9 mouse cellular contexts compared by ENCODE assay signal in genomic region chr1:39685841-39686240, GRCm38 (mm10). TPM values are rescaled to one million over a fixed set of nuclear protein-coding genes. Genes with fewer than 3 reads are reported as not detected.
DNase-seq lines count a peak whose midpoint lies in the region; ATAC-seq lines count a peak whose summit lies in the region.
"Had no signal": no experiment of that assay in that cellular context is flagged by ENCODE, and none has a peak within 500 bp of the region (broad histone marks: within the 10 kb centered on the region; RNA-seq: fewer than 3 reads in every experiment).

No protein-coding gene starts in this region.

- no peaks in the 10 kb centered on the region for H3K9me3 ChIP-seq in embryonic facial prominence, embryonic 11.5 days (replicated peaks; ENCODE audit: control insufficient read depth, low read length)
- H3K9me3 ChIP-seq in heart, embryonic 10.5 days = no peaks in the 10 kb centered on the region
- H3K9me3 ChIP-seq in kidney, embryonic 15.5 days (replicated peaks) = no peaks in the 10 kb centered on the region
- no peaks in the 10 kb centered on the region for H3K9me3 ChIP-seq in limb, embryonic 13.5 days
- no peaks in the 10 kb centered on the region for H3K9me3 ChIP-seq in neural tube, embryonic 12.5 days
- H3K9me3 ChIP-seq: embryonic facial prominence, embryonic 13.5 days had no signal

- peak; percentile 80 for DNase-seq in CD4-positive, CD25-positive, alpha-beta regulatory T cell, adult 2 months (ENCODE audit: low read depth, low spot score)
- DNase-seq in adrenal gland, postnatal 25 days = peak; percentile 73
- peak; percentile 87 for DNase-seq in embryonic facial prominence, embryonic 11.5 days (ENCODE audit: low spot score)
- peak; percentile 84 for DNase-seq in heart, embryonic 10.5 days (ENCODE audit: low spot score)
- DNase-seq in testis, postnatal 14 days (ENCODE audit: low spot score) = peak; percentile 53

- WGBS in embryonic facial prominence, embryonic 11.5 days = 0% methylated on average over 1 of the region's 1 CpGs
- 3% methylated on average over 1 of the region's 1 CpGs for WGBS in heart, embryonic 10.5 days
- WGBS in kidney, embryonic 15.5 days = 0% methylated on average over 1 of the region's 1 CpGs
- WGBS in limb, embryonic 13.5 days = 3% methylated on average over 1 of the region's 1 CpGs
- 0% methylated on average over 1 of the region's 1 CpGs for WGBS in neural tube, embryonic 12.5 days

- H3K27me3 ChIP-seq in embryonic facial prominence, embryonic 11.5 days (ENCODE audit: control insufficient read depth, insufficient read depth, low read length) = no peaks in the 10 kb centered on the region
- H3K27me3 ChIP-seq in heart, embryonic 10.5 days (ENCODE audit: insufficient read depth, poor library complexity, severe bottlenecking) = 0 out of 2 replicates have a peak, but pooled peaks cover 5% of the 10 kb centered on the region
- no peaks in the 10 kb centered on the region for H3K27me3 ChIP-seq in kidney, embryonic 15.5 days
- no peaks in the 10 kb centered on the region for H3K27me3 ChIP-seq in limb, embryonic 13.5 days
- H3K27me3 ChIP-seq in neural tube, embryonic 12.5 days (replicated peaks) = no peaks in the 10 kb centered on the region
- H3K27me3 ChIP-seq: embryonic facial prominence, embryonic 13.5 days had no signal

- no peak overlapping the region for H3K27ac ChIP-seq in embryonic facial prominence, embryonic 11.5 days (replicated peaks; ENCODE audit: low read depth, low read length)
- H3K27ac ChIP-seq in heart, embryonic 10.5 days = no peak overlapping the region
- H3K27ac ChIP-seq in kidney, embryonic 15.5 days = no peak overlapping the region
- no peak overlapping the region for H3K27ac ChIP-seq in limb, embryonic 13.5 days
- H3K27ac ChIP-seq in neural tube, embryonic 12.5 days = no peak overlapping the region
- H3K27ac ChIP-seq: embryonic facial prominence, embryonic 13.5 days had no signal

- H3K4me2 ChIP-seq in embryonic facial prominence, embryonic 11.5 days (ENCODE audit: low read depth, low read length) = no peak overlapping the region
- no peak overlapping the region for H3K4me2 ChIP-seq in kidney, embryonic 15.5 days
- H3K4me2 ChIP-seq in limb, embryonic 13.5 days (replicated peaks) = no peak overlapping the region
- no peak overlapping the region for H3K4me2 ChIP-seq in neural tube, embryonic 12.5 days (replicated peaks)
- H3K4me2 ChIP-seq: embryonic facial prominence, embryonic 13.5 days had no signal

- no peaks in the 10 kb centered on the region for H3K36me3 ChIP-seq in embryonic facial prominence, embryonic 11.5 days (replicated peaks; ENCODE audit: control insufficient read depth, insufficient read depth, low read depth, low read length)
- H3K36me3 ChIP-seq in heart, embryonic 10.5 days = no peaks in the 10 kb centered on the region
- no peaks in the 10 kb centered on the region for H3K36me3 ChIP-seq in kidney, embryonic 15.5 days
- no peaks in the 10 kb centered on the region for H3K36me3 ChIP-seq in limb, embryonic 13.5 days
- no peaks in the 10 kb centered on the region for H3K36me3 ChIP-seq in neural tube, embryonic 12.5 days
- H3K36me3 ChIP-seq: embryonic facial prominence, embryonic 13.5 days had no signal

- no peak overlapping the region for H3K9ac ChIP-seq in embryonic facial prominence, embryonic 11.5 days (replicated peaks; ENCODE audit: low read length)
- H3K9ac ChIP-seq in kidney, embryonic 15.5 days = no peak overlapping the region
- no peak overlapping the region for H3K9ac ChIP-seq in limb, embryonic 13.5 days
- H3K9ac ChIP-seq in neural tube, embryonic 12.5 days = no peak overlapping the region
- H3K9ac ChIP-seq: embryonic facial prominence, embryonic 13.5 days had no signal

- no peak overlapping the region for H3K4me3 ChIP-seq in embryonic facial prominence, embryonic 11.5 days (ENCODE audit: low read depth, low read length)
- H3K4me3 ChIP-seq in heart, embryonic 10.5 days = no peak overlapping the region
- no peak overlapping the region for H3K4me3 ChIP-seq in kidney, embryonic 15.5 days (replicated peaks)
- H3K4me3 ChIP-seq in limb, embryonic 13.5 days = no peak overlapping the region
- H3K4me3 ChIP-seq in neural tube, embryonic 12.5 days = no peak overlapping the region
- H3K4me3 ChIP-seq: embryonic facial prominence, embryonic 13.5 days had no signal

- 0 out of 2 replicates have a peak, but pooled peaks have one; percentile 55 for ATAC-seq in embryonic facial prominence, embryonic 11.5 days (replicated peaks; ENCODE audit: insufficient number of reproducible peaks, low FRiP score, low TSS enrichment, low read depth)
- ATAC-seq in kidney, embryonic 15.5 days (replicated peaks; ENCODE audit: low FRiP score) = peak; percentile 64; the same call in 1 of the 2 replicates
- ATAC-seq in limb, embryonic 13.5 days (ENCODE audit: low FRiP score, low read depth) = peak; percentile 62; the same call in 1 of the 2 replicates
- ATAC-seq in neural tube, embryonic 12.5 days (ENCODE audit: low FRiP score, low read depth) = peak; percentile 50; the same call in 1 of the 2 replicates

- no peaks in the 10 kb centered on the region for H3K4me1 ChIP-seq in embryonic facial prominence, embryonic 11.5 days (ENCODE audit: control insufficient read depth, insufficient read depth, low read length)
- peaks cover 28% of the 10 kb centered on the region for H3K4me1 ChIP-seq in heart, embryonic 10.5 days
- H3K4me1 ChIP-seq in kidney, embryonic 15.5 days = peaks cover 16% of the 10 kb centered on the region
- peaks cover 7% of the 10 kb centered on the region for H3K4me1 ChIP-seq in limb, embryonic 13.5 days
- H3K4me1 ChIP-seq in neural tube, embryonic 12.5 days = no peaks in the 10 kb centered on the region

RNA-seq across cellular contexts. Expression of gene Creg2, which starts 34.6 kb away (rescaled TPM):
- 0.14 and 0.18 TPM in 2 replicates for total RNA-seq in adrenal gland, postnatal 25 days (2021)
- 0.07 and 0.22 TPM in 2 replicates for polyA plus RNA-seq in embryonic facial prominence, embryonic 11.5 days (2014; fragmentation: Nextera tagmentation; extraction: Ambion mirVana)
- 0.04 and 0.06 TPM in 2 replicates for polyA plus RNA-seq in heart, embryonic 10.5 days (2016; fragmentation: Nextera tagmentation; extraction: Ambion mirVana)
- 0.08 and 0.18 TPM in 2 replicates for polyA plus RNA-seq in kidney, embryonic 15.5 days (2015; fragmentation: Nextera tagmentation; extraction: Ambion mirVana)
- polyA plus RNA-seq in limb, embryonic 13.5 days (2015; fragmentation: Nextera tagmentation; extraction: Ambion mirVana) = 0.13 and 0.15 TPM in 2 replicates
- polyA plus RNA-seq in neural tube, embryonic 12.5 days (2016; fragmentation: Nextera tagmentation; extraction: Ambion mirVana) = 2.9 and 3.2 TPM in 2 replicates

RNA-seq across cellular contexts. Expression of gene Rfx8, which starts 35.0 kb away (rescaled TPM):
- 0.39 TPM in 1 of 2 replicates, not detected in the other for total RNA-seq in adrenal gland, postnatal 25 days (2021)
- polyA plus RNA-seq in embryonic facial prominence, embryonic 11.5 days (2014; fragmentation: Nextera tagmentation; extraction: Ambion mirVana) = 2.0 and 2.1 TPM in 2 replicates
- polyA plus RNA-seq in heart, embryonic 10.5 days (2016; fragmentation: Nextera tagmentation; extraction: Ambion mirVana) = 0.73 and 1.4 TPM in 2 replicates
- polyA plus RNA-seq in kidney, embryonic 15.5 days (2015; fragmentation: Nextera tagmentation; extraction: Ambion mirVana) = 0.31 and 0.51 TPM in 2 replicates
- polyA plus RNA-seq in limb, embryonic 13.5 days (2015; fragmentation: Nextera tagmentation; extraction: Ambion mirVana) = 1.2 and 1.4 TPM in 2 replicates
- polyA plus RNA-seq in neural tube, embryonic 12.5 days (2016; fragmentation: Nextera tagmentation; extraction: Ambion mirVana) = 0.27 TPM in 1 of 2 replicates, not detected in the other
